Mouse (Mus musculus) kidney, embryonic 16.5 days (tissue): Measurements from ENCODE around the gene 4930579F01Rik. TPM values are rescaled to one million over a fixed set of nuclear protein-coding genes. Genes with fewer than 3 reads are reported as not detected.

Experiments used
- ATAC-seq: fragments of 200-750 bp; cut with Nextera tagmentation; 2 replicates; pipeline ENCODE4 v1.8.0; 2017; ENCODE audit warnings: moderate TSS enrichment; ENCODE audit not compliant: low FRiP score, low TSS enrichment
- H3K27ac ChIP-seq: fragments of 300-500 bp; sonication (generic); 2 replicates; pipeline ENCODE4 v1.5.1; 2014; ENCODE audit warnings: low read length
- H3K27me3 ChIP-seq: fragments of 300-500 bp; sonication (generic); 2 replicates; pipeline ENCODE4 v1.6.1; 2014; ENCODE audit warnings: low read length, control low read depth, mixed read lengths; ENCODE audit not compliant: insufficient read depth
- H3K36me3 ChIP-seq: fragments of 300-500 bp; sonication (generic); 2 replicates; pipeline ENCODE4 v1.6.1; 2014; ENCODE audit warnings: low read length, control low read depth, mixed read lengths; ENCODE audit not compliant: insufficient read depth
- H3K4me1 ChIP-seq: fragments of 300-500 bp; sonication (generic); 2 replicates; pipeline ENCODE4 v1.6.1; 2014; ENCODE audit warnings: low read length, control low read depth, mixed read lengths; ENCODE audit not compliant: insufficient read depth
- H3K4me2 ChIP-seq: fragments of 300-500 bp; sonication (generic); replicated peaks from 2 replicates; pipeline ENCODE4 v1.6.1; 2014; ENCODE audit warnings: low read depth, low read length
- H3K4me3 ChIP-seq: fragments of 300-500 bp; sonication (generic); 2 replicates; pipeline ENCODE4 v1.5.1; 2014; ENCODE audit warnings: mild to moderate bottlenecking, low read length
- H3K9ac ChIP-seq: fragments of 300-500 bp; sonication (generic); replicated peaks from 2 replicates; pipeline ENCODE4 v1.6.1; 2014; ENCODE audit warnings: low read length
- H3K9me3 ChIP-seq: fragments of 300-500 bp; sonication (generic); 2 replicates; pipeline ENCODE4 v1.6.1; 2016; ENCODE audit warnings: low read length, control low read depth
- WGBS: fragments of 180-500 bp; shearing (Covaris S2); extraction: QIAGEN DNeasy Blood & Tissue Kit; methylation state at CpG from one replicate; pipeline ENCODE4 v1.1.7; 2014; 5-methylcytosine and 5-hydroxymethylcytosine counted together
- polyA plus RNA-seq: library from polyadenylated mRNA; unstranded; fragments of >200 nt; fragmentation: Nextera tagmentation; extraction: Ambion mirVana; gene quantifications from 2 replicates; pipeline ENCODE4 v1.2.1, GENCODE M21; 2015

The 4930579F01Rik gene
- polyA plus RNA-seq, 1 experiment from 2014 or later: 0.21 TPM

DNA sequence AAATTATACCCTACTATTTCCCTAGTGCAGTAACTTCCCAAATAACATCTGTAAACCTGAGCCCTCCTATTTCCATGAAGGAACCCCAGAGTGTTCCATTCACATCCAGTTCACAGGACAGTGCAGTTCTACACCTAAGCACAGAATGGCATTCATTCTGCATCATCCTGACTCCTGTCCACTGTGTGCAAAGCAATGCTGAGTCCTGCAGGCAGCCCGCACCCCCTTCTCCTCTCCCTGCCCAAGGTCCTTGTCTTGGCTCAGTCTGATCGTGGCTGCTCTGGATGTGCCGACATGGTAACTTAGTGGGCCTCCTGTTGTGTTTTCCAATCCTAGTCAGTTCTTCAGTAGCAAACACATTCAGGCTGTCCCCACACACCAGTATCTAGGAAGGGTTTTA, 36.6 kb upstream of the 4930579F01Rik start:
- Histone ChIP-seq H3K27me3 (no peaks in the 10 kb centered on the region), H3K4me2 (no peak overlapping the region), H3K9me3 (no peaks in the 10 kb centered on the region), H3K9ac (no peak overlapping the region), H3K27ac (no peak overlapping the region), H3K36me3 (no peaks in the 10 kb centered on the region), H3K4me3 (no peak overlapping the region), H3K4me1 (no peaks in the 10 kb centered on the region)
- ATAC-seq: no peak
- WGBS: 85% methylated on average over 3 of the region's 3 CpGs

DNA sequence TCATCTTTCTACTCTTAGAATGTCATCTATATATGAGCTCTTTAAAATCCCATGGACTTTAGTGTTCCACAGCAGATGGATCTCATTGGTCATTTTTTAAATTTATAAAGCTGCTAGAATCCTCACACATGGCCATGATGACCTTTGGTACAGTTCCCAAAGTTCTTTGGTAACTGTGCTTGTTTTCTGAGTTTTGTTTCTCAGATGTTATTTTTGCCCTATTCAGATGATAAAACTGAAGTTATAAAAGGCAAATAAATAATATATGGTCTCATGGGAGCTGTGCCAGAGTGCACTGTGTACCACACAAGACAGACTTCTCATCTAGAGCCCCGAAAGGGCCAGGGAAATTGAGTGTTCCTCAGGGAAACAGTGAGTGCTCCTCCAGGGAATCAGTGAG, 35.8 kb upstream of the 4930579F01Rik start:
- ATAC-seq: no peak

DNA sequence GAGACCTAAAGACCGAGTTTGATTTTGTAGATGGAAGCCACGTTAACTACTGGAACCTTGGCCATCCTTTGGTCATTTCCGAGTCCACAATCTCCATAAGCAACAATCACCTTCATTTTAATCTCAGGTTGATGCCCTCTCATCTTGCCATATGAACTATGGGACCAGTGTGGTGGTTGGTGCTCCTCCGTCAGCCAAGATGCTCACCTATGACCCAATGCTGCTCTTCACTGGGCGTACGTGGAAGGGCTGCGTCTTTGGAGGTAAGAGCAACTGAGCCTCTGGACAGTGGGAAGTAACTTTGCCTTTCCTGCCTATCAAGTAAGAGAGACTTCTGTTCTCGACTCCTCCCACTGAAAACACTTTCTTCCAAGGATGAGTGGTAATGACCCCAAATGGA, 34.2 kb upstream of the 4930579F01Rik start:
- H3K4me1 ChIP-seq: no peaks in the 10 kb centered on the region
- no peak overlapping the region for H3K9ac ChIP-seq
- H3K9me3 ChIP-seq: no peaks in the 10 kb centered on the region
- H3K27ac ChIP-seq: no peak overlapping the region
- H3K27me3 ChIP-seq: no peaks in the 10 kb centered on the region
- no peak for ATAC-seq
- no peaks in the 10 kb centered on the region for H3K36me3 ChIP-seq
- H3K4me2 ChIP-seq: no peak overlapping the region
- H3K4me3 ChIP-seq: no peak overlapping the region
- WGBS: 94% methylated on average over 8 of the region's 8 CpGs

More for the DNA sequence above, 35.8 kb upstream of the 4930579F01Rik start:
- Histone ChIP-seq H3K4me3 (no peak overlapping the region), H3K27me3 (no peaks in the 10 kb centered on the region), H3K4me2 (no peak overlapping the region), H3K27ac (no peak overlapping the region), H3K9me3 (no peaks in the 10 kb centered on the region), H3K36me3 (no peaks in the 10 kb centered on the region), H3K9ac (no peak overlapping the region), H3K4me1 (no peaks in the 10 kb centered on the region)
- WGBS: 71% methylated on average over 1 of the region's 1 CpGs

DNA sequence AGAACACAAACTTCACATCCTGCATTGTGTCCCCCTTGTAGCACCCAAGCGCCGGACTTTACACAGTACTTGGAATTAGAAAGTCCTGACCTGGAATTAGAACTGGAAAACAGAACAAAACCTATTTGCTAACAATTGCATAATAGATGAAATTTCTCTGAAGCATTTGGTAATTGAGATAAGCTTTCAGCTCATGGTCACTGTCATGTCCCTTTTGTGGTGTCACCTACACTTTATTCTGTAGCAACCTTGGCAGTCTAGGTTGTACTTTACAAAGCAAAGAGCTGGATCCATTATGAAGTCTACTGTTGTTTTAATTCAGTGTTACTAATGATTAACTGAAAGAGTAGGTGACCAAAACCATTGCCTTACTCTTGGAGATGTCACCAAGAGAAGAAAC, 33.5 kb upstream of the 4930579F01Rik start:
- no peak overlapping the region for H3K27ac ChIP-seq
- WGBS: 92% methylated on average over 2 of the region's 2 CpGs
- no peaks in the 10 kb centered on the region for H3K27me3 ChIP-seq
- no peaks in the 10 kb centered on the region for H3K9me3 ChIP-seq
- H3K9ac ChIP-seq: no peak overlapping the region
- H3K4me3 ChIP-seq: no peak overlapping the region
- H3K36me3 ChIP-seq: no peaks in the 10 kb centered on the region
- H3K4me2 ChIP-seq: no peak overlapping the region
- H3K4me1 ChIP-seq: no peaks in the 10 kb centered on the region
- no peak for ATAC-seq

DNA sequence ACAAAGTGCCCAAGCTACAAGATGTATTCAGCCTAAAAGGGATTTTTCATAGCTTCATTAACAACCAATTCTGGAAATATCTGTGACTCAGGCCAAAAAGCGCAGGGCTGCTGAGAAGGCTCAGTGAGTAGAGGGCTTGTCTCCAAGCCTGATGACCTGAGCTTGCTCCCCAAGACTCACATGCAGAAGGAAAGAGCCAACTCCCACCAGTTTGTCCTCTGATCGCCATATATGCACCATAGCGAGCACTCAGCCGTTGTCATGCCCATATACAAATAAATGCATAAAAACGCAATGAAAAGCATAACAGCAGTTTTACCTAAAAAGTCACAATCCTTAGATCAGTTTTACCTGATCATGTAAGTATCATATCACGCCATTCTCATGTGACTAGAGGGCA, 32.9 kb upstream of the 4930579F01Rik start:
- Histone ChIP-seq H3K9me3 (no peaks in the 10 kb centered on the region), H3K27me3 (no peaks in the 10 kb centered on the region), H3K4me3 (no peak overlapping the region), H3K27ac (no peak overlapping the region), H3K9ac (no peak overlapping the region), H3K4me2 (no peak overlapping the region), H3K4me1 (no peaks in the 10 kb centered on the region), H3K36me3 (no peaks in the 10 kb centered on the region)
- no peak for ATAC-seq
- 96% methylated on average over 6 of the region's 6 CpGs for WGBS

DNA sequence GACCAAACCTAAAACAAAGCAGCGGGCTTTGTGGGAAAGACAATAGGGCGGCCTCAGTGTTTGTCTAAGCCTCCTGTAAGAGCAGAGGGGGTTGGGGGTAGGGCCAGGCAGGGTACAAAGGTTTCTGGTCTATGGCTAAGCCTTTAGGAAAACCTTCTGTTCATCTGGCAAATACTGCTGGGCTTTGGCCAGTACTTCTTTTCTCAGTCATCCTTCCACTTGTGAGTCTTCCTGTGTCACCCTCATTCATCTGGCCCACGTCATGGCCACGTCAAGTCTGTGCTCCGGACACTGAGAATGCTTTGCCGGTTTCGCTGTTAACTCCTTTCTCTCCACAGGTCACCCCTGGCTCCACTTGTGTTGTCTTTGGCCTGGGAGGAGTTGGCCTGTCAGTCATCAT, 32.2 kb upstream of the 4930579F01Rik start:
- no peak overlapping the region for H3K27ac ChIP-seq
- 46% methylated on average over 7 of the region's 7 CpGs for WGBS
- ATAC-seq: no peak

DNA sequence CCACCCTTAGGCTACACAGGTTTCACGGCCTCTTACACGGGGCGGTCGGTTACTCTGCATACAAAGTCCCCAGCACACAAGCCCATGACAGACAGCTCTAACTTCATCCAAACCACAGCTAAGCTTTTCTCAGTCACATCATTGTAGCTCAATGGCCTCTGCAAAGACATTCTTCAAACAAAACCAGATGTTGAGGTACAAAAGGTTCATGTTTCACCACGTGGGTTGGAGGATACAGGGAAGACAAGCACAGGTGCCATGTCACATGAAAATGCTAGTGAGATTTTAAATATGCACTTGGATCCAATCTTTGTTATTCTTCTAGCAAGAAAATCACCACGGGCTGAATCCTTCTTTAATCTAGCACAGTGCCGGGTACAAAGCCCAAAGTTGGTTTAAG, 31.7 kb upstream of the 4930579F01Rik start:
- Histone ChIP-seq H3K4me1 (no peaks in the 10 kb centered on the region), H3K27ac (no peak overlapping the region), H3K27me3 (no peaks in the 10 kb centered on the region), H3K36me3 (no peaks in the 10 kb centered on the region), H3K4me3 (no peak overlapping the region), H3K4me2 (no peak overlapping the region), H3K9ac (no peak overlapping the region), H3K9me3 (no peaks in the 10 kb centered on the region)
- ATAC-seq: no peak
- 75% methylated on average over 6 of the region's 7 CpGs for WGBS

More for the DNA sequence above, 32.2 kb upstream of the 4930579F01Rik start:
- H3K4me3 ChIP-seq: no peak overlapping the region
- H3K4me1 ChIP-seq: no peaks in the 10 kb centered on the region
- no peaks in the 10 kb centered on the region for H3K36me3 ChIP-seq
- no peaks in the 10 kb centered on the region for H3K27me3 ChIP-seq
- H3K9me3 ChIP-seq: no peaks in the 10 kb centered on the region
- H3K9ac ChIP-seq: no peak overlapping the region
- H3K4me2 ChIP-seq: no peak overlapping the region

DNA sequence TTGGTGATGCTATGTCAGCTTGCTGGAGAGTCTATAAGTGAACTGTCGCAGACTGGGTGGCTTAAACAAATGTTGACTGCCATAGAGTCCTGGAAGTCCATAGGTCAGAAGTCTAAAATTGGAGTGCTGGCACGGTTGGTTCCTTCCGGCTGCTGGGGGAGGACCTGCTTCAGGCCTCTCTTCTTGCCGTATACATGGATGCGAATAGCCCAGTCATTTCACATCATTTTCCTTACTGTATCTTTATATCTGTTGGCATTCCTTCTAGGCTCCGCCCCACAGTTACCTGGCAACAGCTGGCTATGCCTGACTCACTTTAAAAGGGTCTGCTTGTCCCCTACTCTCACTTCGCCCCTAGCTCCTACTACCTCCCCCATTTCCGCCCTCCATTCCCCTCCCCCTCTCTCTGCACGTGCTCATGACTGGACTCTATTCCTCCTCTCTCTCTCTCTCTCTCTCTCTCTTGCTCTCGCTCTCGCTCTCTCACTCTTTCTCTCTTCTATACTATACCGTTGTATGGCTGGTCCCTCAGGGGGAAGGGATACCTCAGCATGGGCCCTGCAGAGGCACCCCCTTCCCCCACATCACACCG, 30.8 kb upstream of the 4930579F01Rik start:
- Histone ChIP-seq H3K4me3 (no peak overlapping the region), H3K27me3 (no peaks in the 10 kb centered on the region), H3K36me3 (no peaks in the 10 kb centered on the region), H3K4me2 (no peak overlapping the region), H3K4me1 (no peaks in the 10 kb centered on the region), H3K9ac (no peak overlapping the region), H3K9me3 (no peaks in the 10 kb centered on the region), H3K27ac (no peak overlapping the region)
- no peak for ATAC-seq
- 86% methylated on average over 13 of the region's 13 CpGs for WGBS

DNA sequence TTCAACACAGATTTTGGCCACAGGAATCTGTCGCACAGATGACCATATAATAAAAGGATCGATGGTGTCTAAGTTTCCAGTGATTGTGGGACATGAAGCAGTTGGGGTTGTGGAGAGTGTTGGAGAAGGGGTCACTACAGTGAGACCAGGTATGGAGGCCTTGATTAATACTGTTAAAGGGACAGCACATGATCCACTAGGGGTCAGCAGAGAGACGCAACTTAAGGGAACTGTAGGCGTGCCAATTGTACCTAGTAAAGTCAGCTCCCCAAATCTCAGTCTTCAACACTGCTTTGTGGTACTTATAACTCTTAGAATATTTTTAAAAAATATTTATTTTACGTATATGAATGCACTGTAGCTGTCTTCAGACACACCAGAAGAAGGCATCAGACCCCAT, 29.3 kb upstream of the 4930579F01Rik start:
- WGBS: 62% methylated on average over 5 of the region's 5 CpGs
- ATAC-seq: peak; percentile 82
- H3K36me3 ChIP-seq: no peaks in the 10 kb centered on the region

DNA sequence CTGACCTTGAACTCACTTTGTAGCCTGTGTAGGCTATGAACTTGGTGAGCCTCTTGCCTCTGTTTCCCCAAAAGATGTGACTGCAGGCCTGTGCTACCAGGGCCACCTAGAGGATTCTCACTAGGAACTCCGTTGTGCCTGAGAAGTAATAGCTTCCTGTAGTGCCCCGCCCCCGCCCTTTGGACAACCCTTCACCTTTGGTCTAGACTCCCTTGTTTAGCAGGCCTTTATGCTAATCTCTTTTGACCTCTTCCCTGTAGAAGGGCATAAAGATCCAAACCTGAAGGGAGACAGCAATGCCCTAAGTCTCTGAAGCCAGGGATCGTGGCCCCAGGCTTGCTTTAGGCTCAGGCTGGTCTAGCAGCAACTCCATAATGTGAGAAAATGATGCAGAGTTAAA, 28.9 kb upstream of the 4930579F01Rik start:
- no peaks in the 10 kb centered on the region for H3K36me3 ChIP-seq
- H3K9me3 ChIP-seq: no peaks in the 10 kb centered on the region
- no peak for ATAC-seq
- 66% methylated on average over 4 of the region's 4 CpGs for WGBS
- no peak overlapping the region for H3K27ac ChIP-seq
- H3K27me3 ChIP-seq: no peaks in the 10 kb centered on the region
- H3K9ac ChIP-seq: no peak overlapping the region
- no peaks in the 10 kb centered on the region for H3K4me1 ChIP-seq
- no peak overlapping the region for H3K4me3 ChIP-seq
- no peak overlapping the region for H3K4me2 ChIP-seq

More for the DNA sequence above, 29.3 kb upstream of the 4930579F01Rik start:
- H3K9me3 ChIP-seq: no peaks in the 10 kb centered on the region
- no peaks in the 10 kb centered on the region for H3K27me3 ChIP-seq
- H3K4me3 ChIP-seq: no peak overlapping the region
- no peak overlapping the region for H3K4me2 ChIP-seq
- no peak overlapping the region for H3K27ac ChIP-seq
- H3K4me1 ChIP-seq: no peaks in the 10 kb centered on the region
- no peak overlapping the region for H3K9ac ChIP-seq
